Mouse (Mus musculus) central nervous system, embryonic 18 days (tissue): ENCODE results near the gene Lhb. TPM values are rescaled to one million over a fixed set of nuclear protein-coding genes. Genes with fewer than 3 reads are reported as not detected.

Source experiments
- polyA plus RNA-seq: library from polyadenylated mRNA; depleted of rRNA; stranded (reverse); fragments of >200 nt; gene quantifications from 2 replicates; pipeline ENCODE4 v1.2.3, GENCODE M21; 2012; rRNA removed

Lhb gene
- polyA plus RNA-seq, result 0.31 and 0.66 TPM in 2 replicates

DNA sequence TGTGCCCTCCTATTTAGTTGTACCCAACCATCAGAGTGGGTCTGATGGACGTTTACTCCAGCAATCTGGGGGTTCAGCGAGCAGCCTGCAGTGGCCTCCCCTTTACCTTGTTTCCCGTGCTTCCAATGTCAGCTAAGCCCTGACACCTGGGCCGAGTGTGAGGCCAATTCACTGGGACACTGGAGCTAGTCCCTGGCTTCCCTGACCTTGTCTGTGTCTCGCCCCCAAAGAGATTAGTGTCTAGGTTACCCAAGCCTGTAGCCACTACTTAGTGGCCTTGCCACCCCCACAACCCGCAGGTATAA, at the start of gene Lhb:
Lhb (plus strand) TSS at position 206 of the 305 bp plus-strand sequence.

GRCm38 (mm10) chr7:45395578-45396336, 24.9 kb upstream of the Lhb start, which contains the start of gene Snrnp70:
Gene Snrnp70, minus strand, starts transcription at chr7:45395742.

GRCm38 (mm10) chr7:45405091-45406075, 15.2 kb upstream of the Lhb start, which contains the start of gene Kcna7:
Gene Kcna7, plus strand, starts transcription at chr7:45405653.

GRCm38 (mm10) chr7:45413113-45413863, 7.3 kb upstream of the Lhb start, which contains the start of gene Ntf5:
Gene Ntf5, plus strand, starts transcription at chr7:45413695.

DNA sequence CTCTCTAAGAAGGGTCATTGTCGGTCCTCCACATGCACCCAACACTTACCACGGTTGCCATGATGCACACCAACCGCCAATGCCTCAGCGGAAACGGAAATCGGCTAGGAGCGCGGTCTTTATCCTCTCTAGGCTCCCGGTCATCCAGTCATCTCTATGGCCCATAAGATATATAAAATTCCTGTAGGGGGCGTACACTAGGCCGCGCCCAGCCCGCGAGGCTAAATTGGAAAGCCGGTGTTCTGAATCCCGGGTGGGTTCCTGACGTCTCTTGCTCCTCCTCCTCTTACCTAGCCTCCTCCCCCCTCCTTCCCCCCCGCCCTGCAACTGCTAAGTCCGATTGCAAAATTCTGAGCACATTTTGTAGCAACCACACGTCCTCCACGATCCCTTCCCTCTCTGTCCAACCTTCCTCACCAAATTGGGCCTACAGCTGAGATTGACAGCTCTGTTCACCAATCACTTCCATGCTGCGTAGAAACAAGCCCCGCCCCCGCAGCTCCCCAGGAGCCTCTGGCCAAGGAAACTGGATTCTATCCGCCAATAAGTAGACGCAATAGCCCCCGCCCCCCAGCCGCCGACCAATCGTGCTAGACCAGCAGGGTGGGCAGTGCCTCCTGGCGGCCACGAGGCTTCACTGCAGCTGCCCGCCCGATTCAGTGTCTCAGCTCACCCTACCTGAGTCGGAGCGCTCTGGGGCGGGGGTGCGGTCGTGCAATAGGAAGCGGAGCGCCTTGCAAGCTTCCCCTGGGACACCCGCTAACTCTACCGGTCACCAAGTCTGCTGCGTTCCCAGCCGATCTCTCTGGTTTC, 13.8 kb downstream of the Lhb start, which contains the start of gene Gys1:
Gys1 (plus strand) TSS at position 642 of the 813 bp plus-strand sequence.

DNA sequence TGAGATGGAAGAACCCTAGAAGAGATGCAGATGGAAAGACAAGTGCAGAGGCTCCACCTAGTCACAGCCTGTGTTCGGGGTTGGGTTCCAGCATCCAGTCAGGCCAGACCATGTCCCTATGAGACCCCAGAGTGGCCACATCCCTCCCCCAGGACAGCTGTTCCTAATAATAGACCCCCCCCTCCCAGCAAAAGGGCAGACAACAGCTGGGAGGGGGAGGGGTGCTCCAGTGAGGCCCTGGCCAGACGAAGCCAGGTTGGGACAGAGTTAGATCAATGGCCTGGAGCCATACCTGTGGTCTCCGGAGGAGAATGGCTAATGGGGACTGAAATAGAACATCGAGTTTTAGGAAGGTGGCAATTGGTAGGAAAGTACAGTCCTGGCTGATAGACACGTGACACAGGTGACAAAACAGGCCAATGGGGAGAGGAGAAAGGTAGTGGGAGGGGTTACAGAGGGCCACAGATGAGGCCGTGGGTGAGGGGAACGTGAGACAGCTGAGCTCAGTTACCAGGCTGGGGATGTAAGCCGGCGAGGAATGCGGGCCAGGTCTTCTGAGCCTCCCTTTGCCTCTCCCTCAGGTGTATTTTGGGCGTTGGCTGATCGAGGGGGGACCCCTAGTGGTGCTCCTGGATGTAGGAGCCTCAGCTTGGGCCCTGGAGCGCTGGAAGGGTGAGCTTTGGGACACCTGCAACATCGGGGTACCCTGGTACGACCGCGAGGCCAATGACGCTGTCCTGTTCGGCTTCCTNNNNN, 17.1 kb downstream of the Lhb start, which contains the start of gene Ruvbl2:
Ruvbl2 (minus strand) TSS at position 576 of the 756 bp plus-strand sequence.

GRCm38 (mm10) chr7:45459564-45460140, 39.0 kb downstream of the Lhb start, which contains the start of gene Ftl1:
Gene Ftl1, minus strand, starts transcription at chr7:45459884.

GRCm38 (mm10) chr7:45466283-45467089, 45.9 kb downstream of the Lhb start, which contains the start of gene Bax:
Gene Bax, minus strand, starts transcription at chr7:45466898.

Other genes starting within 250 kb of the Lhb start
- gene Gfy, start 241.3 kb upstream of the Lhb start, polyA plus RNA-seq, result 0.16 and 0.22 TPM in 2 replicates
- gene Pth2, start 239.8 kb upstream of the Lhb start, polyA plus RNA-seq, result 0.19 and 0.21 TPM in 2 replicates
- gene Ccdc155, start 215.9 kb upstream of the Lhb start, polyA plus RNA-seq, result 0.56 and 0.74 TPM in 2 replicates
- gene Dkkl1, start 208.7 kb upstream of the Lhb start, polyA plus RNA-seq, result 5.7 and 5.9 TPM in 2 replicates
- 57.7 and 65.9 TPM in 2 replicates for gene Tead2, start 205.1 kb upstream of the Lhb start, polyA plus RNA-seq
- 1.5 and 1.6 TPM in 2 replicates for gene Cd37, start 181.7 kb upstream of the Lhb start, polyA plus RNA-seq
- gene Slc6a16, start 179.7 kb upstream of the Lhb start, polyA plus RNA-seq, result 2.1 and 2.2 TPM in 2 replicates
- 0.03 and 0.12 TPM in 2 replicates for gene Slc6a21, start 143.3 kb upstream of the Lhb start, polyA plus RNA-seq
- 23.4 and 26.7 TPM in 2 replicates for gene Trpm4, start 87.0 kb upstream of the Lhb start, polyA plus RNA-seq
- gene Hrc, start 85.5 kb upstream of the Lhb start, polyA plus RNA-seq, result 0.35 and 2.8 TPM in 2 replicates
- gene Ppfia3, start 53.8 kb upstream of the Lhb start, polyA plus RNA-seq, result 60.6 and 63.5 TPM in 2 replicates
- 59.8 and 63.1 TPM in 2 replicates for gene Lin7b, start 50.2 kb upstream of the Lhb start, polyA plus RNA-seq
- gene Snrnp70, start 25.1 kb upstream of the Lhb start, polyA plus RNA-seq, result 619 and 668 TPM in 2 replicates
- 0.03 TPM in 1 of 2 replicates, not detected in the other for gene Kcna7, start 15.2 kb upstream of the Lhb start, polyA plus RNA-seq
- 0.06 and 0.13 TPM in 2 replicates for gene Ntf5, start 7.1 kb upstream of the Lhb start, polyA plus RNA-seq
- 23.7 and 24.0 TPM in 2 replicates for gene Gys1, start 14.0 kb downstream of the Lhb start, polyA plus RNA-seq
- 114 and 117 TPM in 2 replicates for gene Ruvbl2, start 17.3 kb downstream of the Lhb start, polyA plus RNA-seq
- gene Ftl1, start 39.1 kb downstream of the Lhb start, polyA plus RNA-seq, result 1,600 and 1,742 TPM in 2 replicates
- 176 and 188 TPM in 2 replicates for gene Bax, start 46.1 kb downstream of the Lhb start, polyA plus RNA-seq
- gene Tulp2, start 61.1 kb downstream of the Lhb start, polyA plus RNA-seq, result 0.22 and 0.32 TPM in 2 replicates
- 0.17 TPM in 1 of 2 replicates, not detected in the other for gene Gm45808, start 66.0 kb downstream of the Lhb start, polyA plus RNA-seq
- 3.0 and 3.2 TPM in 2 replicates for gene Dhdh, start 68.0 kb downstream of the Lhb start, polyA plus RNA-seq
- gene Nucb1, start 89.6 kb downstream of the Lhb start, polyA plus RNA-seq, result 99.6 and 103 TPM in 2 replicates
- gene Ppp1r15a, start 105.4 kb downstream of the Lhb start, polyA plus RNA-seq, result 13.4 and 14.0 TPM in 2 replicates
- gene Plekha4, start 105.5 kb downstream of the Lhb start, polyA plus RNA-seq, result 2.4 and 6.4 TPM in 2 replicates
- gene Hsd17b14, start 134.1 kb downstream of the Lhb start, polyA plus RNA-seq, result 0.10 and 0.53 TPM in 2 replicates
- 36.4 and 37.4 TPM in 2 replicates for gene Bcat2, start 149.3 kb downstream of the Lhb start, polyA plus RNA-seq
- gene Fgf21, start 194.7 kb downstream of the Lhb start, polyA plus RNA-seq, result not detected in 2 replicates
- gene Fut1, start 196.5 kb downstream of the Lhb start, polyA plus RNA-seq, result 0.04 and 0.21 TPM in 2 replicates
- 0.10 and 0.19 TPM in 2 replicates for gene Izumo1, start 201.0 kb downstream of the Lhb start, polyA plus RNA-seq
- gene Rasip1, start 206.7 kb downstream of the Lhb start, polyA plus RNA-seq, result 15.5 and 16.0 TPM in 2 replicates
- gene Mamstr, start 219.2 kb downstream of the Lhb start, polyA plus RNA-seq, result 2.7 and 4.2 TPM in 2 replicates
- gene Fut2, start 245.6 kb downstream of the Lhb start, polyA plus RNA-seq, result 0.06 and 0.07 TPM in 2 replicates